Mouse (Mus musculus) embryo, embryonic 10 days (tissue): ENCODE data around the gene Ifitm2.
"Not testable (repeated sequence)": the region's sequence is repeated elsewhere in the genome, so short reads cannot be mapped to it uniquely, and the experiment has no call there.

Experiments
- DNase-seq: peaks from one replicate; pipeline ENCODE4 v3.0.0-alpha.2; 2015; ENCODE audit warnings: low spot score

Gene Ifitm2

GRCm38 (mm10) chr7:140968710-140969109, 12.9 kb upstream of the Ifitm2 start:
- DNase-seq = not testable (repeated sequence)

- DNase-seq = peak; percentile 71
Measured at GRCm38 (mm10) chr7:140967862-140968591, 12.2 kb upstream of the Ifitm2 start.

- DNase-seq = no peak
Measured at GRCm38 (mm10) chr7:140966921-140967320, 11.1 kb upstream of the Ifitm2 start, which contains the start of gene Ifitm1. Ifitm1 (plus strand) TSS chr7:140967221.

- no peak for DNase-seq
Measured at GRCm38 (mm10) chr7:140962733-140963132, 6.9 kb upstream of the Ifitm2 start.

GRCm38 (mm10) chr7:140961416-140961815, 5.6 kb upstream of the Ifitm2 start:
- no peak for DNase-seq

GRCm38 (mm10) chr7:140960026-140960425, 4.2 kb upstream of the Ifitm2 start:
- DNase-seq = no peak

GRCm38 (mm10) chr7:140959181-140959901, 3.6 kb upstream of the Ifitm2 start:
- peak; percentile 61 for DNase-seq

GRCm38 (mm10) chr7:140956556-140956869, 726 bp upstream of the Ifitm2 start:
- DNase-seq = no peak

- DNase-seq = no peak
Measured at GRCm38 (mm10) chr7:140955342-140955741, 445 bp downstream of the Ifitm2 start.

GRCm38 (mm10) chr7:140954733-140955071, 1.1 kb downstream of the Ifitm2 start:
- DNase-seq = no peak

- DNase-seq = no peak
Measured at GRCm38 (mm10) chr7:140953800-140954732, 1.7 kb downstream of the Ifitm2 start.

- DNase-seq = no peak
Measured at GRCm38 (mm10) chr7:140953133-140953532, 2.7 kb downstream of the Ifitm2 start.

GRCm38 (mm10) chr7:140952441-140952840, 3.3 kb downstream of the Ifitm2 start:
- DNase-seq = no peak

GRCm38 (mm10) chr7:140951765-140952164, 4.0 kb downstream of the Ifitm2 start:
- DNase-seq = no peak

- no peak for DNase-seq
Measured at GRCm38 (mm10) chr7:140951051-140951450, 4.7 kb downstream of the Ifitm2 start.

GRCm38 (mm10) chr7:140949824-140950530, 5.8 kb downstream of the Ifitm2 start, which contains the start of gene Ifitm5:
Ifitm5 (minus strand) TSS chr7:140950291.
- DNase-seq = no peak

GRCm38 (mm10) chr7:140949255-140949654, 6.5 kb downstream of the Ifitm2 start:
- DNase-seq = no peak

GRCm38 (mm10) chr7:140948161-140948560, 7.6 kb downstream of the Ifitm2 start:
- DNase-seq = no peak

- no peak for DNase-seq
Measured at GRCm38 (mm10) chr7:140946980-140947379, 8.8 kb downstream of the Ifitm2 start.

GRCm38 (mm10) chr7:140946311-140946710, 9.5 kb downstream of the Ifitm2 start:
- no peak for DNase-seq

- no peak for DNase-seq
Measured at GRCm38 (mm10) chr7:140945247-140945646, 10.5 kb downstream of the Ifitm2 start.

- no peak for DNase-seq
Measured at GRCm38 (mm10) chr7:140944236-140944635, 11.6 kb downstream of the Ifitm2 start.
